Mouse (Mus musculus): ENCODE results near the gene Vps53.
A peak's percentile ranks its signal among the peaks of the same experiment; 100 is the strongest.

DNA sequence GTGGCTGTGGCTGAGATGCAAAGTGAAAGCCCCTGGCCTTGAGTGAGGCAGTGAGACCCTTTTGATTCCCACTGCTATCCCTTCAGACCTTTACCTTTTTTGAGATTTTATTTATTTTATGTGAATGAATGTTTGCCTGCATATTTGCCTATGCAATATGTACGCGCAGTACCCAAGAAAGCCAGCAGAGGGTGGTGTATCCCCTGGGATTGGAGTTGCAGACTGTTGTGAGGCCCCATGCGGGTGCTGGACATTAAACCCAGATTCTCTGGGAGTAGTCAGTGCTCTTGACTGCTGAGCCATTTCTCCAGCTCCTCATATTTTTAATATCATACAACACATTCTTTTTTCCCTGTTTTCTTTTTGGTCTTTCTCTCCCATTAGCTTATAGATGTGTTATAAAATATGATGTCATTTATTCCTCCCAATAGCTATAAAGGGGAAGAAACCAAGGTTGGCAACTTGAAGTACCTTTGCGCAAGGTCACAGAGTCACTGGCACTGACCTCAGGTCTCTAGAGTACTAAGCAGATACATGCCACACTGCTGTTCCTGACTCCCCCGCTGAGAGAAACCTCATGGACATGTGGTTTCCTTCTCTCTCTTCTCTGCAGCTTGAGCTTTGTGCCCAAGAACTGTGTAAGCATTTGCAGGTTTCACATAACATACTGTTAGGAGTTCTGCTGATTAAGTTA lies 93.4 kb downstream of the Vps53 start:
- peak; percentile 73 for TF ChIP-seq CTCF (IDR thresholded peaks at IDR 0.05; ENCODE audit: low read depth)
- TF ChIP-seq EP300 (IDR thresholded peaks at IDR 0.05; ENCODE audit: low read depth) = no peak

All from heart, postnatal 0 days (tissue).